Mouse (Mus musculus) spleen, postnatal 10 days (tissue): ENCODE measurements around the gene Rassf7.

Experiments
- DNase-seq, 2 experiments: peaks; one replicate each; pipeline ENCODE4 v3.0.0; 2021 to 2022; ENCODE audit warnings: low spot score in 2 of 2

Rassf7 gene

DNA sequence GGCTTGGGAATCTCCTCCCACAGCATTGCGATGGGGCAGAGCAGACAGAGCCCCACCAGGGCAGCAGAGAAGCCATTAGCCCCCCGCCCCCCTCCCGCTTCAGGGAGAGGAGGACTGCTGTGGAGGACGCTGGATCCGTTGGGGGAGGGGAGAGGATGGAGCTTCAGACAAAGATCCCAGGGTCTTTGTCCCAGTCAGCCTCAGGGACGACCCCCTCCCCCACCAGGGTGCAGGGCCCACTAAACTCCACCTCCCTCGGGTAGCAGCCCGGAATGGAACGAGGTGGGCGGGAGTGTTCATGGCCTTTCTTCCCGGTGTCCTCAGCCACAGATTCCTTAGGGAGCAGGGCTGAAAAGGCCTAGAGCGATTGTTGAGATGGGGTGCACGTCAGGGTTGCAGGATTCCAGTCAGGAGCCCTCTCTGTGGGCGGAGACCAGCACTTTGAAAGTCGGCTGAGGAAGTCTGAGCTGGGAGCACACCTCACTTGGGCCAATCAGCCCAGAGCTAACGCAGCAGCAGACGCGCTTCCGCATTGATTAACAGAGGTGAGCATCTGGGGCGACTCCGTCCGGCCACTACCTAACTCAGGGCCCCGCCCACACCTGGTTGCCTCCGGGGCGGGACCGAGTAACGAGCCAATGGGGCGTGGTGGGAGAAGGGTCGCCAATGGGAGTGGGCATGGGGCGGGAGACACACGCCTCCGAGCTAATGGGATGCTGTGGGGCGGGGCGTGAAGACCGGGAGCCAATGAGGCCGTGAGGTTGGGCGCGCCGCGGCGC lies at the start of gene Rassf7:
TSS of gene Rassf7 (plus strand) at position 760 of the 779 bp plus-strand sequence.
- DNase-seq, result peak; percentile 93 to 97

GRCm38 (mm10) chr7:141167901-141168517 lies 47.7 kb upstream of the Rassf7 start:
- peak in 1 of 2 experiments; percentile 62 for DNase-seq

DNA sequence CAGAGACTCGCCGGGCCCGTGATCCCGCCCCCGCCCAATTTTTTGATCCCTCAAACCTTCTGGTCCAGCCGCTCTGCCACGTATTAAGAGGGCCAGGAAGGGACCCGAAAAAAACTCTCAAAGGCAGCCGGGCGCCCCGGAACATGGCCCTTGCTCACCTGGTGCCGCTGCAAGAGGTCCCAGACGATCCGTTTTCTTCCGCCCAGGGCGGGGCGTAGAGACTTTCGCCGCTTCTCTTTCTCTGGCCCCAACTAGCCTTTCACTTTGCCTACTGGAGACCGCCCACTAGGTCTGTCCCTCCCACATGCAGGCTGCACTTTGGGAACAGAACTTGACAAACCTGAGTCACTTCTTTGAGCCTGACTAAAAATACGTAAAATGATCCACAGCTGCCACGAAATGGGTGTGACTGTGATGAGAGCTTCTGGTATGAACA lies 47.1 kb upstream of the Rassf7 start:
- DNase-seq, result peak; percentile 67 to 80

- DNase-seq, result no peak
Measured at GRCm38 (mm10) chr7:141169300-141169699, 46.4 kb upstream of the Rassf7 start.

GRCm38 (mm10) chr7:141169866-141170265 lies 45.8 kb upstream of the Rassf7 start:
- no peak for DNase-seq

DNA sequence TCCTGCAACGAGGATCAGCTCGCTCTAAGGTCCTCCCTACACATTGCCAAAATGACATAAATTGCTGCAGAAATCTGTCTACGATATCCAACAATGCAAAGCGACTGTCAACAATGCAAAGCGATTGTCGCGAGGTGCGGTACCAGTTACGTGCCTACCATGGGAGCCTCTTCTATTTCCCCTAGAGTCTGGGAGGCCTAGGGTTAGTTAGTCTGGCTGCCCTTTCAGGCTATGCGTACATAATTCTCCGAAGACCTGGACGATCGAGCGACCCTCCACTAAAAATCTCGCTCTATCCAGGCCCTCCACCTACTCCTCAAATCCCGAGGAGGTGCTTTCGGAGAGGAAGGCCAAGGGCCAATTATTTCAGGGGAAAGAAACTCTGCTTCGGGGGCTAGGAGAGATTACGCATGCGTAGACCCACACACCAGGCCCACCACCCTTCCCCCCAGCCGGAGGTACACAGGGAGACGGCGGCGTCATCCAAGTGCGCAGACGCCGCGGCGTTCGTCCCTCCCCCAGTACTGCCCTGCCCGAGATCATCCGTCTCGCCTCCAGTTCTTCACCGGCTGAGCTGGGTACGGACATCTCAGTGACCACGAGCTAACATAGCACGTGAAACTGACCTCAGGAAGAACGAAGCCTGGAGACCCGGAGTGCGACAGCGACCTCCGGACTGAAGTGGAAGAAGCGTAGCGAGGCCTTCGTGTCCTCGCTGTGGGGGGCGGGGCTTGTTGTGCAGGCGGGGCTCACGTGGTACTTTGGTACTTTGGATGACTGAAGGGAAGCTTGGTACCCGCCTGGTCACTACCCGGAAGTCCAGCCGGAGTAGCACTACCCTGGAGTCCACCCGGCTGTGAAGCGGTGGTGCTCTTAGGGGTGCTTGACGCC lies 43.3 kb upstream of the Rassf7 start, which contains the start of gene Rnh1:
TSS of gene Rnh1 (minus strand) at position 742 of the 891 bp plus-strand sequence.
- peak; percentile 85 to 92 for DNase-seq

DNA sequence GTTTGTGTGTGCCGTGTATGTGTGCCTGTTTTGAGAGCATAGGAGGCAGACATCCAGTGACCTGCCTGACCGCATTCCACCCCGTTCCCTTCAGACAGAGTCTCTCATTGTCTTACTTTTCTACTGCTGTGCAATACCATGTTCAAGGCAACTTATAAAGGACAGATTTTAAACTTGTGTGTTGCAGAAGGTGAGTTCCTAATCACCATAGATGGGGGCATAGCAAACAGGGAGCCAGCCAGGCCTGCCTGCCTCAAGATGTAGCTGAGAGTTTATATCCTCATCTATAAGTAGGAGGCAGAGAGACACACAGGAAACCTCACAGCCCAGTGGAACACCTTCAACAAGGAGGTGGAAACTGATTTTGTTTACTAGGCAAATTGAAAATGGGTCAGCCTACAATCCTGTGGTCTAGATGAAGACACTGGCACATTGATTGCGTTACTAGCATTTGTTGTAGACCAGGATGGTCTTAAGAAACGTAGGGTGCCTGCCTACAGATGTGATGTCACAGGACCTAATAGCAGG lies 42.3 kb upstream of the Rassf7 start:
- DNase-seq, result no peak

- no peak for DNase-seq
Measured at GRCm38 (mm10) chr7:141175068-141175467, 40.6 kb upstream of the Rassf7 start.

DNA sequence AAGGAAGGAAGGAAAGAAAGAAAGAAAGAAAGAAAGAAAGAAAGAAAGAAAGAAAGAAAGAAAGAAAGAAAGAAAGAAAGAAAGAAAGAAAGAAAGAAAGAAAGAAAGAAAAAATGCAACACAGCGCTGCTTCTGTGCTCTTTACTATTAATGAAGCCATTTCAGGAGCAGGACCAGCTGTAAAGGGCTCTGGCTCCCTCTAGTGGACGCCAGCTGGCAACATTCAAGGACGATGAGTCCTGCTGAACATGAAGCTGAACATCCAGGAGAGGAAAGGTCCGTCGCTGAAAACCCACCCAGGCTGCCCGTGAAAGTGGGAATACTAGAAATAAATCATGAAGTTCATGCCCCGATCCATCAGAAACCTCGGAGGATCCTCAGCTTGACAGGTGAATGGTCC lies 39.5 kb upstream of the Rassf7 start:
- peak; percentile 79 to 92 for DNase-seq

- DNase-seq, result no peak
Measured at GRCm38 (mm10) chr7:141188194-141188593, 27.5 kb upstream of the Rassf7 start.

GRCm38 (mm10) chr7:141188733-141189132 lies 26.9 kb upstream of the Rassf7 start:
- DNase-seq, result no peak

- no peak for DNase-seq
Measured at GRCm38 (mm10) chr7:141190220-141190619, 25.4 kb upstream of the Rassf7 start.

DNA sequence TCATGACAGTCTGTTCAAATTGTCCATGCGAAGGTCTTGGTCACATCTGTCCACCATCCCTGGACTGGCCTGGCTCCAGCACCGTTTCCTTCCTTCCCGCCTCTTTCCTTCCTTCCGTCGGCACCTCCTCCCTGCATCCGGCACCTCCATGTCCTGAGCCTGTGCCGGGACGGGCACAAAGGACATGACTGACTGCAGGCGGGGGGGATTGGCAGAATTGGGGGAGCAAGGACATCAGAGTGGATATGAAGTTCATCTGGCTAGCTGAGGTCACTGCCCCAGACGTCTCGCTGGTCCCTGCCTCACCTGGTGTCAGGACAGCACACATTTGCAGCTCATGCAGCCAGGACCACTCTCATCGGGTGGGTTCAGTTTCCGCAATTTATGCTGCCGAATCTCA lies 24.6 kb upstream of the Rassf7 start:
- peak in 1 of 2 experiments; percentile 20 for DNase-seq

DNA sequence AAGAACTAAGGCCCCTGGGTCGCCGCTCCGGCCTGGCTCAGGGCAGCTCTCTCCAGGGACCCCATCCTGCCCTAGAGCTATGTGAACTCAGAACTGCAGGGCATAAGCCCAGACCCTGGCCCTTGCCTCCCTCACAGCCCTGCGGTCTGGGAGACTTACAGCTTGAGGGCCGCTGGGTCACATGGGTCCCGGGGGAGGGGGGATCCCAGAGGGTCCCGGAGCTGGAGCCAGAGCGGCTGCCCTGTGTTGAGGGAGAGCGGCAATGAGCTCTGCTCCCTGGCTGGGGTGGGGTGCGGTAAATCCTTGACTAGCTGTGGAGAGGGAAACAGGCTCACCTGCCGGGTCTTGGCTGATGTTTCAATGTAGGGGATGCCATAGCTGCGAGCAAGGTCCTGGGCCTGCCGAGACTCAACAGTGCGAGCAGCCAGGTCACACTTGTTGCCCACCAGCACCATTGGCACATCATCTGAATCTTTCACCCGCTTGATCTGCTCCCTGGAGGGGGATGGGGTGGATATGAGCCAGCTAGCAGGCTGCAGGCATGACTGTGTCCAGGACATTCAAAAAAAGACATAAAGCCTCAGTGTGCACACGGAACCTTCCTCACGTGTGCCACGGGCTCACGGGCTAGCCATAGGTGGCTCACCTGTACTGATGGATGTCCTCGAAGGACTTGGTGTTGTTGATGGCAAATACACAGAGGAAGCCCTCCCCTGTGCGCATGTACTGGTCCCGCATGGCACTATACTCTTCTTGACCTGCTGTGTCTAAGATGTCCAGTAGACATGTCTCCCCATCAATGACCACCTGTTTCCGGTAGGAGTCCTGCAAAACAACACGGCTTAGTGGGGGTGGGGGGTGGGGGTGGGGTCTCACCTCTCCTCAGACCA lies 23.6 kb upstream of the Rassf7 start:
- DNase-seq, result peak in 1 of 2 experiments; percentile 32

GRCm38 (mm10) chr7:141192776-141193347 lies 22.8 kb upstream of the Rassf7 start:
- peak in 1 of 2 experiments; percentile 36 for DNase-seq

GRCm38 (mm10) chr7:141193348-141193856 lies 22.3 kb upstream of the Rassf7 start:
- DNase-seq, result peak in 1 of 2 experiments; percentile 62

DNA sequence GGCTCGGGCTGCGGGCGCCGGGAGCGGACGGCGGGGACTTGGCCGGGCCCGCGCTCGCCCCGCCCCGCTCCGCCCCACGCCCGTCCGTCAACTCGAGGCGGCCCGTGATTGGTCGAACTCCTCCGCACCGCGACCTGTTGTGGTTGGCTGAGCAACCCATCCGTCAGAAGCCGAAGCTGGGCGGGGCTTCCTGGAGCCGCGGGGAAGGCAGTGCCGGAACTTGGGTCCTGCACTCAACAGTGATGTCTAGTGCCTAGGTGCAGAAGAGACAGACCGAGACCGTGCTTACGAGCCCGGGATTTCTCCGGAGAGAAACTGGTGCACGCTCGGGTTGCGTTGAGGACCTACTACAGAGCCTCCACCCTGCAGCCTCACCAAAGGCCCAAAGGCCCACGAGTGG lies 21.7 kb upstream of the Rassf7 start, which contains the start of the genes Hras and Lrrc56:
TSS of gene Hras (minus strand) at position 58 of the 400 bp plus-strand sequence.
TSS of gene Lrrc56 (plus strand) at position 210 of the 400 bp plus-strand sequence.
- DNase-seq, result peak; percentile 98 to 99

GRCm38 (mm10) chr7:141194409-141194808 lies 21.3 kb upstream of the Rassf7 start:
- no peak for DNase-seq

DNA sequence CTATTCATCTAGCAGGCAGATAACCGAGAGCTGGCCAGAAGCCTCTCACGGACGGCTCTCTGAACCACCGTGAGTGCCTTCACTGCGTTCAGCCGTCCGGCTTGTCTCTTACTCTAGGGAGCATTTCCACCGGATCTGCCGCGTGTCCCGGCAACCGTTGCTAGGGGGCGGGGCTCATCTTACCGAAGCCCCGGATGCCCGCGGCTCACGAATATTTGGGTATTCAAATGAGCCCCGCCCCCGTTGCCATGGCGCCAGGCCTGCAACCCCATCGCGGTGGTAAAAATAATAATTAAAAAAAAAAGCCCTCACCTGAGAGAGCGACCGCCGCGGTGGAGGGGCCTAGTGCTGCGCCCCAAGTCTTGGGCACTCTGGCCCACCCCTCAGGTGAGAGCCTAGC lies 20.8 kb upstream of the Rassf7 start:
- DNase-seq, result peak; percentile 95 to 99

- DNase-seq, result no peak
Measured at GRCm38 (mm10) chr7:141195754-141196153, 19.9 kb upstream of the Rassf7 start.
